Mouse (Mus musculus) limb, embryonic 13.5 days (tissue): ENCODE measurements around the gene Gabarap. TPM values are rescaled to one million over a fixed set of nuclear protein-coding genes. Genes with fewer than 3 reads are reported as not detected.
"Not testable (repeated sequence)": the region's sequence is repeated elsewhere in the genome, so short reads cannot be mapped to it uniquely, and the experiment has no call there.

Source experiments
- ATAC-seq: fragments of 200-750 bp; cut with Nextera tagmentation; 2 replicates; pipeline ENCODE4 v1.8.0; 2017; ENCODE audit warnings: low read depth, moderate number of reproducible peaks, moderate TSS enrichment; ENCODE audit not compliant: low FRiP score
- H3K27ac ChIP-seq: fragments of 300-500 bp; sonication (generic); 2 replicates; pipeline ENCODE4 v1.5.1; 2015; ENCODE audit warnings: inconsistent platforms, mild to moderate bottlenecking, moderate library complexity
- H3K27me3 ChIP-seq: fragments of 300-500 bp; sonication (generic); 2 replicates; pipeline ENCODE4 v1.6.1; 2015; ENCODE audit warnings: mild to moderate bottlenecking, inconsistent platforms
- H3K36me3 ChIP-seq: fragments of 300-500 bp; sonication (generic); 2 replicates; pipeline ENCODE4 v1.6.1; 2015; ENCODE audit warnings: inconsistent platforms, mild to moderate bottlenecking, moderate library complexity
- H3K4me1 ChIP-seq: fragments of 300-500 bp; sonication (generic); 2 replicates; pipeline ENCODE4 v1.6.1; 2015; ENCODE audit warnings: inconsistent platforms
- H3K4me2 ChIP-seq: fragments of 300-500 bp; sonication (generic); replicated peaks from 2 replicates; pipeline ENCODE4 v1.6.1; 2015; ENCODE audit warnings: inconsistent platforms, mild to moderate bottlenecking, moderate library complexity
- H3K4me3 ChIP-seq: fragments of 300-500 bp; sonication (generic); 2 replicates; pipeline ENCODE4 v1.5.1; 2015; ENCODE audit warnings: moderate library complexity, mild to moderate bottlenecking, inconsistent platforms
- H3K9ac ChIP-seq: fragments of 300-500 bp; sonication (generic); 2 replicates; pipeline ENCODE4 v1.6.1; 2015; ENCODE audit warnings: mild to moderate bottlenecking, inconsistent platforms
- H3K9me3 ChIP-seq: fragments of 300-500 bp; sonication (generic); 2 replicates; pipeline ENCODE4 v1.6.1; 2016; ENCODE audit warnings: inconsistent platforms
- WGBS: fragments of 180-500 bp; shearing (Covaris S2); methylation state at CpG from one replicate; pipeline ENCODE4 v1.1.7; 2015; 5-methylcytosine and 5-hydroxymethylcytosine counted together
- polyA plus RNA-seq: library from polyadenylated mRNA; unstranded; fragments of >200 nt; fragmentation: Nextera tagmentation; extraction: Ambion mirVana; gene quantifications from 2 replicates; pipeline ENCODE4 v1.2.1, GENCODE M21; 2015

Gene Gabarap
- polyA plus RNA-seq, 1 experiment from 2014 or later: 506 TPM

DNA sequence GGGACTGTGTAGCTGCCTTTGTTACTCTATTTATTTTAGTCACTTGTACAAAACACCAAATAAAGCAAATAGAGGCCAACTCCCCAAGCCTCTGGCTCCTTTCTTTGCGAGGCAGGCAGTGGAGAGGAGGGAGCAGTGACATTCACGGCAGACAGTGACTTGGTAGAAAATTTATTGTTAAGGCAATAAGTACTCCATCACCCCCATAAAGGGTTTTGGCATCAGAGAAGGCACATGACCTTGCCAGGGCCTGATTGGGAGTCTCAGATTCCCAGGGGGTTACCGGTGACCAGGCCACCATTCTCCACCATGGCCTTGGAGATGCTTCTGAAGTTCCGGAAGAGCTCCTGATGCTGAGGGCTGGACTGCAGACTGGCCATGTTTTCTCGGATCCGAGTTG, 19.1 kb downstream of the Gabarap start:
- peaks cover 91% of the 10 kb centered on the region for H3K36me3 ChIP-seq
- H3K27ac ChIP-seq: no peak overlapping the region
- H3K4me3 ChIP-seq: no peak overlapping the region
- no peak overlapping the region for H3K4me2 ChIP-seq
- H3K9ac ChIP-seq: no peak overlapping the region
- peaks cover 13% of the 10 kb centered on the region for H3K4me1 ChIP-seq
- no peaks in the 10 kb centered on the region for H3K9me3 ChIP-seq
- H3K27me3 ChIP-seq: no peaks in the 10 kb centered on the region
- ATAC-seq: no peak
- 82% methylated on average over 6 of the region's 6 CpGs for WGBS

- 90% methylated on average over 12 of the region's 12 CpGs for WGBS
- no peak overlapping the region for H3K4me3 ChIP-seq
- no peak overlapping the region for H3K9ac ChIP-seq
Measured at GRCm38 (mm10) chr11:70010548-70010947, 19.6 kb downstream of the Gabarap start.

DNA sequence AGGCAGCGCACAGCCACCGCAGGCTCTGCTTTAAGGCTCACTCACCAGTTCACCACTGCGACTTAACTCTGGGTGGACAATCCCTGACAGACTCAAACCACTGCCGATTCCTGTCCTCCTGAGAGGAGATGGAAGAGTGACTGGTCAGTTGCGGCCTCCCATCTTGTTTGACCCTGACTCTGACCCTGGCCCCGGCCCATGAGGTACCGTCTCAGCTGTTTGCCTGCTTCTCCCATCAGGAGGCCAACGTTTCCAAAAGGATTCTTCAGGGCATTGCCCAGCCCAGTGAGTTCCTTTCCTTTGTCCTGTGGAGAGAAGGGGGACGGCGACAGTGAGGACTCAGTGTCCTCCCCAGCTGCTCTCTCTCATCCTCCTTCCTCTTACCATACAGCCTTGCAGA, 20.0 kb downstream of the Gabarap start:
- ATAC-seq: no peak
- no peak overlapping the region for H3K4me3 ChIP-seq
- H3K4me2 ChIP-seq: no peak overlapping the region
- no peaks in the 10 kb centered on the region for H3K9me3 ChIP-seq
- H3K4me1 ChIP-seq: peaks cover 13% of the 10 kb centered on the region
- WGBS: 88% methylated on average over 10 of the region's 10 CpGs
- peaks cover 81% of the 10 kb centered on the region for H3K36me3 ChIP-seq
- no peak overlapping the region for H3K27ac ChIP-seq
- no peaks in the 10 kb centered on the region for H3K27me3 ChIP-seq
- no peak overlapping the region for H3K9ac ChIP-seq

More at GRCm38 (mm10) chr11:70010548-70010947, 19.6 kb downstream of the Gabarap start:
- H3K36me3 ChIP-seq: peaks cover 86% of the 10 kb centered on the region
- H3K4me2 ChIP-seq: no peak overlapping the region
- no peaks in the 10 kb centered on the region for H3K9me3 ChIP-seq
- H3K27me3 ChIP-seq: no peaks in the 10 kb centered on the region
- H3K4me1 ChIP-seq: peaks cover 13% of the 10 kb centered on the region
- H3K27ac ChIP-seq: no peak overlapping the region
- no peak for ATAC-seq

DNA sequence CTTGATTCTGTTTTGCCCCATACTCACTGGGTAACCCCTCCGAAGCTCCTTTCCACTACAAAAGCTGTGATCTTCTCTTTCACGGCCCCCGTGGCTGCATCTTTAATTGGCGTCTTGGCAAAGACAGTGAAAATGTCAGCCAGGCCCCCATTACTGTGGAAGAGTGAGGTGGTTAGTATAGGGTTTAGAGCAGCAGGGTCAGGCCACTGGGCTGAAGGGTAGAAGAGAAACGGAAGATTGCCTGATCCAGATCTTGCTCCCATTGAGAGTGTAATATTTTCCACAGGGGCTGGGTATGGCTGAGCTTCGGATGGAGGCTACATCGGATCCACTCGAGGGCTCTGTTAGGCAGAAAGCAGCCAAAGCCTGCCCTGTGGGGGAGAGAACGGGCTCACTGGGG, 22.0 kb downstream of the Gabarap start:
- no peak for ATAC-seq
- Histone ChIP-seq H3K27ac (no peak overlapping the region), H3K4me1 (peaks cover 25% of the 10 kb centered on the region), H3K27me3 (no peaks in the 10 kb centered on the region), H3K4me2 (no peak overlapping the region), H3K36me3 (peaks cover 62% of the 10 kb centered on the region), H3K9me3 (no peaks in the 10 kb centered on the region), H3K4me3 (no peak overlapping the region), H3K9ac (no peak overlapping the region)
- 88% methylated on average over 9 of the region's 9 CpGs for WGBS

DNA sequence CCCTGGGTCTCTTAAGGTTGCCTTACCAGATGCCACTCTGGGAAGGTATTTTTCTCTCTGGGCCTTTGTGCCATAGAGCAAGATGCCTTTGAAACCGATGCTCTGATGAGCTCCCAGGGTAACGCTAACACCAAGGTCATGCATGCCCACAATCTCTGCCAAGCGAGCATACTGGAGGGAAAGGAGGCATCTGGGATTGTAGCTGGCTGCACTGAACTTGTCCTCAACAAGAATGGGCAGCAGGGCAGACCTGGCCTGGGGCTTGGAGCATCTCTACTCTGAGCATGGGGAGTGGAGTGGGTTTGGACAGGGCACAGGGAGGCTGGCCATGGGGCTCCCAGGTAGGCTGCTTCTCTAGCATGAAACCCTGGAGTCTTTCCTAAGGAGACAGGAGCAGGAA, 22.5 kb downstream of the Gabarap start:
- peaks cover 57% of the 10 kb centered on the region for H3K36me3 ChIP-seq
- no peak overlapping the region for H3K27ac ChIP-seq
- H3K4me3 ChIP-seq: no peak overlapping the region
- H3K27me3 ChIP-seq: no peaks in the 10 kb centered on the region
- H3K4me2 ChIP-seq: no peak overlapping the region
- 0 out of 2 replicates have a peak overlapping the region, but pooled peaks have one; percentile 8 for H3K9ac ChIP-seq
- peaks cover 26% of the 10 kb centered on the region for H3K4me1 ChIP-seq
- 87% methylated on average over 3 of the region's 3 CpGs for WGBS
- H3K9me3 ChIP-seq: no peaks in the 10 kb centered on the region
- ATAC-seq: no peak

GRCm38 (mm10) chr11:70014051-70014450, 23.1 kb downstream of the Gabarap start:
- H3K4me1 ChIP-seq: peaks cover 29% of the 10 kb centered on the region
- H3K9ac ChIP-seq: peak overlapping the region; percentile 83; the same call in 1 of the 2 replicates
- H3K9me3 ChIP-seq: no peaks in the 10 kb centered on the region
- H3K4me3 ChIP-seq: peak overlapping the region; percentile 62
- peak overlapping the region; percentile 79 for H3K4me2 ChIP-seq
- no peaks in the 10 kb centered on the region for H3K27me3 ChIP-seq
- H3K36me3 ChIP-seq: peaks cover 50% of the 10 kb centered on the region
- no peak overlapping the region for H3K27ac ChIP-seq
- WGBS: 46% methylated on average over 5 of the region's 5 CpGs
- no peak for ATAC-seq

DNA sequence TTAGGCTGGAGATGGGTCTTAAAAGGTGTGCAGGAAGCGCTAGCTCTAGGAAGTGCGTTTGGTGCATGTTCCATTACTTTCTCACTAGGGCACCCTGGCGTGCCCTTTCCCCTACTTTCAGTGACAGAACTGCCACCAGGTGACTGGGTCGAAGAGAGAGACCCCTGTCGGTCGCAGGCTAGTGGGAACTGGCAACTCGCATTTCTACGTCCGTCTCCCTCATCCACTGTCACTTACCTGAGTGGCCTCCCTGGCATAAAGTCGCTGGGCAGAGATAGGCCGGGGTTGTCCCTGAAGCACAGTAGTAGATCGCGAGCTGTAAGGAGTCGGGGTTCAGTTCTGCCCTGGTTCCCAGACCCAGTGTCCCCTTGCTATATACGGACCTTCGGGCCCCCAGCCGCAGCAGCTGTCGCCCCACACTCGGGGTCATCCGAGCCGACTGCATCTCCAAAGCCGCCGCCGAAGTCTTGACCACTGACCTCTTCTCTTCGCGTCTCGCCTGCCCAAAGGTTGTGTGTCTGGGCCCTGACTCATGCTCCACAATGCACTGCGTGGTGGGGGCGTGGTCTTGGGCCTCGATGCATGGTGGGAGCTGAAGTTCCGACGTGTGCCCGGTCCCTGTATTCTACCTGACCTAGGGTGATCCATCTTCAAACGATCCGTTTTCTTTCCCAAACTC, 24.1 kb downstream of the Gabarap start, which contains the start of gene Acadvl:
TSS of gene Acadvl (minus strand) at position 532 of the 679 bp plus-strand sequence.
- 1% methylated on average over 35 of the region's 35 CpGs for WGBS

DNA sequence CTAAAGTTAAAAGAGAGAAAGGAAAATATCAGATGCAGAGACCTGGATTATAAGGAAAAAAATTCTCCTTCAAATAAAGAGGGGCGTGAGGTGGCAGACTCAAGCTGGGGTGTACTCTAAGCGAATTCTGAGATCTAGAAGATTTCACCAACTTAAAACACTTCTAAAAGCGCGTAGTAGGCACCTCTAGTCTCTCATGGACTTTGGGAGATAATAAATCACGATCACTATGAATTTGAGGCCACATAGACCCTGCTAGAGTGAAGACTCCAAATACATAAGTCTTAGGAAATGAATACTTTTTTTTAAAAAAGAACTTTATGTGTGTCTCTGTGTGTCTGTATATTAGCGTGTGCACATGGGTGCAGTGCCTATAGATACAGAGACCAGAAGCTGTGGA, 24.7 kb downstream of the Gabarap start:
- peaks cover 46% of the 10 kb centered on the region for H3K4me1 ChIP-seq

More for the DNA sequence above, 24.1 kb downstream of the Gabarap start, which contains the start of gene Acadvl:
- ATAC-seq: peak; percentile 76
- H3K27ac ChIP-seq: peak within 1 kb of the TSS; percentile 61
- peaks cover 39% of the 10 kb centered on the region for H3K4me1 ChIP-seq
- H3K9me3 ChIP-seq: no peaks in the 10 kb centered on the region
- peaks cover 41% of the 10 kb centered on the region for H3K36me3 ChIP-seq
- H3K27me3 ChIP-seq: no peaks in the 10 kb centered on the region
- H3K9ac ChIP-seq: peak within 1 kb of the TSS; percentile 83
- peak within 1 kb of the TSS; percentile 62 for H3K4me3 ChIP-seq
- peak within 1 kb of the TSS; percentile 79 for H3K4me2 ChIP-seq

GRCm38 (mm10) chr11:70016177-70016576, 25.2 kb downstream of the Gabarap start:
- ATAC-seq, H3K9me3 ChIP-seq, H3K4me3 ChIP-seq, H3K27me3 ChIP-seq, H3K9ac ChIP-seq, H3K4me2 ChIP-seq, H3K27ac ChIP-seq: not testable (repeated sequence)
- Histone ChIP-seq H3K4me1 (peaks cover 50% of the 10 kb centered on the region), H3K36me3 (peaks cover 29% of the 10 kb centered on the region)
- 85% methylated on average over 2 of the region's 2 CpGs for WGBS

More for the DNA sequence above, 24.7 kb downstream of the Gabarap start:
- Histone ChIP-seq H3K9ac (0 out of 2 replicates have a peak overlapping the region, but pooled peaks have one; percentile 83), H3K4me3 (peak overlapping the region; percentile 62), H3K4me2 (peak overlapping the region; percentile 79), H3K27ac (no peak overlapping the region), H3K9me3 (no peaks in the 10 kb centered on the region), H3K36me3 (peaks cover 34% of the 10 kb centered on the region), H3K27me3 (no peaks in the 10 kb centered on the region)
- WGBS: 68% methylated on average over 6 of the region's 6 CpGs
- ATAC-seq: no peak

DNA sequence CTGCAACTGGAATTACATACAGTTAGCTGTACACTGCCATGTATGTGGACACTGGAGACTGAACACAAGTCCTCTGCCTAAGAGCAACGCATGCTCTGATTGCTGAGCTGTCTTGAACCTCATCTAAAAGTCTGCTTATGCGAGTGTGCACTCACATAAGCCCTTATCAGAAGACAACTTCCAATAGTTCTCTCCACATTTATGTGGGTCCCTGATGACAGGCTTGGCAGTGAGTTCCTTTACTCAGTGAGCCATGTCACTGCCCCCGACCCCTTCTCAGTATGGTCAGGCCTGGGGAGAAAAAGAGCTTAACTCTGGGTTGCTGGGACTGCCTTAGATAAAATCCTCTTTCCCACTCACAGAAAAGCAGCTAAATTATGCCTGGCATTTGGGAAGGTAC, 25.7 kb downstream of the Gabarap start, which contains the start of gene Dlg4:
TSS of gene Dlg4 (plus strand) at position 274 of the 400 bp plus-strand sequence.
- peak within 1 kb of the TSS; percentile 75 for H3K4me3 ChIP-seq
- H3K27me3 ChIP-seq: no peaks in the 10 kb centered on the region
- WGBS: 89% methylated on average over 3 of the region's 3 CpGs
- H3K9ac ChIP-seq: peak within 1 kb of the TSS; percentile 91
- H3K9me3 ChIP-seq: no peaks in the 10 kb centered on the region
- ATAC-seq: no peak
- H3K4me1 ChIP-seq: peaks cover 52% of the 10 kb centered on the region
- H3K27ac ChIP-seq: peak within 1 kb of the TSS; percentile 95
- H3K4me2 ChIP-seq: peak within 1 kb of the TSS; percentile 90
- H3K36me3 ChIP-seq: peaks cover 24% of the 10 kb centered on the region

GRCm38 (mm10) chr11:70017199-70017767, 26.3 kb downstream of the Gabarap start:
- Histone ChIP-seq H3K36me3 (peaks cover 18% of the 10 kb centered on the region), H3K27ac (peak overlapping the region; percentile 95), H3K9me3 (no peaks in the 10 kb centered on the region), H3K27me3 (no peaks in the 10 kb centered on the region), H3K4me1 (peaks cover 58% of the 10 kb centered on the region), H3K9ac (peak overlapping the region; percentile 91), H3K4me2 (peak overlapping the region; percentile 90), H3K4me3 (peak overlapping the region; percentile 75)
- ATAC-seq: no peak
- 40% methylated on average over 7 of the region's 7 CpGs for WGBS
